Mouse (Mus musculus) T-cell, adult 2 months (primary cell): ENCODE results near the gene Smarcd1.
A peak's percentile ranks its signal among the peaks of the same experiment; 100 is the strongest.

Source experiments
- DNase-seq: peaks from one replicate; pipeline ENCODE4 v3.0.0; 2022; ENCODE audit warnings: low spot score

Smarcd1 gene

DNA sequence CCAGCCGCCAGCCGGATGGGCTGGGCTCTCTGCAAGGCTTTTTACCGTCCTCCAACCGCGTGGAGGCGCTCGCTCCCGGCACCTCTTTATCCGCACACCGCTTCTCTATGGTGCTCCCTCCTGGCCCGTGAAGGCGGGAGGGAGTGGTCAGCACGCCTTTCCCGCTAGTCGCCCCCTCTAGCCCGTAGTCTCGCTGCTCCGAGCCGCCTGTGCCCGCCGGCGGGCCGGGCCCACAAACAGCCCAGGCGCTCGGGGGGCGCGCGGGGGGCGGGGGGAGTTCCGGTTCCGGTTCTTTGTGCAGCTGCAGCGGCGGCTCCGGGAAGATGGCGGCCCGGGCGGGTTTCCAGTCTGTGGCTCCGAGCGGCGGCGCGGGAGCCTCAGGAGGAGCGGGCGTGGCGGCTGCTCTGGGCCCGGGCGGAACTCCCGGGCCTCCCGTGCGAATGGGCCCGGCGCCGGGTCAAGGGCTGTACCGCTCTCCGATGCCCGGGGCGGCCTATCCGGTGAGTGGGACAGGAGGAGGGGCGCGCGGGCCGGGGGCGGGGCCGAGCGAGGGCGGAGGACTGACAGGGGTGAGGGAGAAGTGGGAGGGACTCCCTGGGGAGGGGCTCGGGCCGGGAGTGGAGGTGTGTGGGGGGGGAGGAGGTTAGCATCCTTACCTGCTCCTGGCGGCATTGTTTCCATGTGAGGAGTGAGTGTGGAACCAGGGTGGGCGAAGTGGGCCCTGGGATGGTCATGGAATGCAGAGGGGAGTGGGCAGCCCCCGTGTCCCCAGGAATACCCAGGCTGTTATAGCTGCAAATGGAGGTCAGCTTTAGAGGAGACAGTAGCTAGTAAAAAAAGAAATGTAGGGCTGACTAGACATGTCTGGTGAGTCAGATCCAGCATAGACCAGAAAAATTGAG lies at the start of gene Smarcd1:
Gene Smarcd1, plus strand, starts transcription at position 131 of the 902 bp plus-strand sequence.
- DNase-seq, result peak; percentile 88

DNA sequence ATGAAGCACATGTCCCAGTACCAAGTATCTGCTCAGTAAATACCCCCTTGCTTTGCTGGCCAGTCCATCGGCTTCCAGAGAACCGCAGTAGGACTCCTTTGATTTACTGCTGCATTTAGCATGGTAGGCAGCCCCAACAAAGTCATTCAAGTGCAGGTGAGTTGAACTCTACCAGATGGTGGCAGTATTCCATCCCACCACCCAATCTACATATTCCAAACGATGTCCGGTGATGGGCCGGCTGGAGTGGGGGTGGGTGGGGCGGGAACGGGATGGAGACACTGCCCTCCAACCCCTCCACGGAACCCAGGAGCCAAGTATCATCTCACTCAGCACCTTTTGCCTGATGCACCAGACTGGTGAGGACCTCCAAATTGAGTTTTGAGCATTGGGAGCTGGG lies 48.6 kb upstream of the Smarcd1 start:
- DNase-seq, result no peak

DNA sequence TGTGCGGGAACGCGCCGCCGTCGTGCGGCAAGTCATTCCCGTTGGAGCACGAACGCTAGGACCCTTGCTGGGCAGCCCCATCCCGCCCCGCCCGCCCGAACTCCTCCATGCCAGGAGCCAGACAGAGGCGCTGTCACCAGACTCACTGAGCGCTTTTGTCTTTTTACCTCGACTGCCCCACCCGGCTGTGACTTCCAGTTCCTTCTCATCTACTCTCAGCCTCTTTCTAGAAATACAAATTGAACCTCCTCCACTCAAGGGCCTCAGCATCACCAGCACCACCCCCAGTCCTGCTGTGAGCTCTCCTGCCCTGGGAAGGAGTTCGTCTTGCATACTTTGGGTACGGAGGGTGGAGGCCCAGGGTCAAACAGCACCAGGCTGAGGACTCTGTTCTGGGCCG lies 48.1 kb upstream of the Smarcd1 start:
- DNase-seq, result no peak

DNA sequence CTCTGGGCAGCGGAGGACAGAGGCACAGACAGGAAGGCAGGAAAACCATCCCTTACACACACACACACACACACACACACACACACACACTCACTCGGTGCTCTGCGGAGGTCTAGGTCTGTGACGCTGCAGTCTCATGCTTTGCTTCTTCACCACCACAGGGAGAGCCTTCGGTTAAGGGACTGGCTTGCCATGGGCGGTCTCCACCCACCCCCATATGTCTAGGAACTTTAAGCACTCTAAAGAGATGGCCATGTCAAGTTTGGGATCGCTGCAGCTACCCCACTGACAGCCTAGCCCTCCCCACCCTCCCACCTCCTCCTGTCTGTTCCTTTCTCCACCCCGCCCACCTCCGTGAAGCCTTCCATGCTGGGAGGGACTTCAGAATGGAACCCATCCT lies 46.0 kb upstream of the Smarcd1 start:
- DNase-seq, result no peak

DNA sequence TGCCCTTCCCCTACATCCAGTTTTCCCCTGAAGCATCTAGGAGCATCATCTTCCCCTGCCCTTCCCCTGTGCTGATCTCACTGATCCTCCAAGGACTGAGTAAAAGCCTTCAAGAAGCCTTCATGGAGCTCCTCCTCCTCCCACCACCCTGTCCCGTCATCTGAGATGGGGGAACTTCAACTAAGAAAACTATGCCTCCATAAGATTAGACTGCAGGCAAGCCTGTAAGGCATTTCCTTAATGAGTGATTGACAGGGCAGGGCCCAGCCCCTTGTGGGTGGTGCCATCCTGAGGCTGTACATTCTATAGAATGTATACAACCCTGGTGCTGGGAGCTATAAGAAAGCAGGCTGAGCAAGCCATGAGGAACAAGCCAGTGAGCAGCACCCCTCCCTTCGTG lies 43.5 kb upstream of the Smarcd1 start:
- no peak for DNase-seq

DNA sequence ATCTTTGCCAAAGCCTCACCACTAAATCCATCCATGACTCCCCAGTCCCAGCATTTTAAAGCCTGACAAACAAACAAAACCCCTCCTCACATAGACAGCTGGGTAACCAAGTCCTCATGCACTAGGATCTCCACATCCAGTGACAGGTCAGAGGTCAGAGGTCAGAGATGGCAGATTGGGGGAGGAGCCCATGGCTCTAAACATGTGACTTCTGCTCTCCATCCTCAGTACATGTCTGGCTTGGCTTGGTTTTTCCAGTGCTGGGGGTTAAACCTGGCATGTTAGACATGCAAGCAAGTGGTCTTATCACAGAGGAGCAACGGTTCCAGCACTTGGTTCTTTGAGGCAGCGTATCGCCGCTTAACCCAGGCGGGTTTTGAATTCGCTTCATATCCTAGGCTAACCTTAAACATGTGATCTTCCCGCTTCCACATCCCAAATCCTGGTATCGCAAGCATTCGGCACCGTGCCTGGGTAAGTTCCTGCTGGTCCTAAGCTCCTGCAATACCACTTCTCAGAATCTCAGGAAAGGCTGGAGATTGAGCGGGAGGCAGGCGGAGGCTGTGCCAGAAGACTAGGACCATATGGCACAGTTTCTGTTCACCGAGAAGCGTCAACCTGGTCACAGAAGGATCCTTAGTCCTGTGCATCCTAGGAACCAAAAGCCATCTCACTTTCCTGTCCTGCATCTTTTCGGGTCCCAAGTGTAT lies 40.7 kb upstream of the Smarcd1 start:
- DNase-seq, result no peak

DNA sequence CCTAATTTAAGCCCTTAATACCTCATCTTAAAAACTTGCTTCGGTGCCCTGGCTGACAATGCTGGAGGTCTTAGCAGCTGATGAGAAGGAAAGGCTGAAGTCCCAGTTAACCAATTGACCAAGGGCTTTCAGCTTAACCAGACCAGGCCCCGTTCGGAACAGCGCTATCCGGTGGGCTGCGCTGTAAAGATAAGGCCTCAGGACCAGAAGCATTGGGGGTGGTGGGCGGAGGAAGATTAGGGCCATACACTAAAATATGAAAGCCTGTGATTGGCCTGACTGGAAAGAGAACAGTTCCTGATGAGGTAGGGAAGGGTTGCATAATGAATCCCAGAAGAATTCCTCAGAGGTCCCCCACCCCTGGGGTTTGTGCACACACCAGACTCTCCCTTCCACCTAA lies 39.6 kb upstream of the Smarcd1 start:
- no peak for DNase-seq

DNA sequence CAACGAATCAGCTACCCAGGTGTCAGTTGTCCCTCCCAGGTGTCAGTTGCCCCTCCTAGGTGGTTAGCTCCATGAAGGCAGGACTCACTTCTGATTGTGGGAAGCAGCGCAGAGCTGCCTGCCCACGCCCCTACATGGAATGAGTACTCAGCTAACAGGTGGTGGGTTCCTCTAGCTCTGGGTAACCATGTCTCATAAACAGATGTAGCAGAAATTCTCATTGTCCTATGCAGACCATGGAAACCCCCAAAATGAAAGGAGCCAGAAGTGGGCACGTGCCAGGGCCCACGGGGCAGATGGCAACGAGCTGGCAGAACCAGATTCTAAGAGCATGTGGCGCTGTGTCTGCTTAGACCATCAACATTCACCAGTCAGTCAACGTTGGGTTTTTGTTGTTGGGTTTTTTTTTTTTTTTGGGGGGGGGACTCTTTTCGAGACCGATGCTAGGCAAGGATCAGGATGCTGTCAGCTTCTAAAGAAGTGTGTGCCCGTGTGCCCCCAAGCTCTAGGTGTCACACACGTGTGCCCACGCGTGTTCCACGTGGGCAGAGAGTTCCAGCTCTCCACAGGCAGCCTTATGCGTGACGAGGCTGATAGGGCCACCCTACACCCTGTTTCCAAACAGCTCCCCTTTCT lies 37.8 kb upstream of the Smarcd1 start:
- no peak for DNase-seq

DNA sequence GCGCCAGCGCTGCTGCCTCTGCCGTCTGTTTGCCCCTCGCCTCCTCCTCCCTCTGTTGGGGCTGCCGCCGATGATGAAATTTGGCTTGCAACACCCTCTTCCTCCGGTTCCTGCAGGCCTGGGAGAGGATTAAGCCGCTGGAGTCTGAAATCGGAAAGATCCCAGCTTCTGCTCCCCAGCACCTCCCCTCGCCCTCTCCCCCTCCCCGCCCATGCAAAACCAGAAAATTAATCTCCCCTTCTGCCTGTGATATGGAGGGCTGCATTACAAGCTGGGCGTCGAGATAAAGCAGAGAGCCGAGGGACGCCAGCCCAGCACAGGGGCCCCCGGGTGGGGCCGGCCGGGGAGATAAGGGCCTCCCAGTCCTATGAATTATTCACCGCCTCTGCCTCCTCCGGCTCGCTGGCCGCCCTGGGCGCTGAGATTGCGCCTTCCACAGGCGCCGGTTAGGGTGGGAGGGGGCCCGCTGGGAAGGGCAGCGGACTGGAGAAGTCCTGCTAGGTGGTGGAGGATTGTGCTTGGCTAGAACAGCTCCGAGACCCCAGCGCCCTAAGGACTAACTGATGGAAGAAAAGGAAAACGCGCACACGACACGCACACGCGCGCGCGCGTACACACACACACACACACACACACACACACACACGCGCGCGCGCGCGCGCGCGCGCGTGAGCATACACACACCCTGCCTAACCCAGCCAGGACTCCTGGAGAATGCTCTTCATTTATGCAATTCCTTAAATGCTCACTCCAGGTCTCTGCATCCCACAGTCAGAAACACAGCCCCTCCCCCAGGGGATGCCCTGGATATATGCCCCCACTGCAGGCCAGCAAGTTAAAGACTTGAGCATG lies 37.1 kb upstream of the Smarcd1 start:
- DNase-seq, result no peak

DNA sequence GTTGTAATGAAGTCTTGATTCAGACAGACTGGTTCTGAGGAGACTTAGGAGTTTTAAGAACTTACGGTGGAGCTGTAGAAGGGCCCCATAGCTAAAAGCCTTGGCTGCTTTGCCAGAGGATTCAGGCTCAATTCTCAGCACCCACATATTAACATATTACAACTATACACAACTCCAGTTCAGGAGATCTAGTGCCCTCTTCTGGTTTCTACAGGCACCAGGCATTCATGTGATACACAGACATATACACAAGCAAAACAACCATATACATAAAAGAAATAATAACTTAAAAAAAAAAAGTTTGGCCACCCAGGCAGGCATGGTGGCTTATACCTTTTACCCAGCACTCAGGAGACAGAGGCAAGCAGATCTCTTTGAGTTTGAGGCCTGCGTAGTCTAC lies 34.4 kb upstream of the Smarcd1 start:
- DNase-seq, result no peak

DNA sequence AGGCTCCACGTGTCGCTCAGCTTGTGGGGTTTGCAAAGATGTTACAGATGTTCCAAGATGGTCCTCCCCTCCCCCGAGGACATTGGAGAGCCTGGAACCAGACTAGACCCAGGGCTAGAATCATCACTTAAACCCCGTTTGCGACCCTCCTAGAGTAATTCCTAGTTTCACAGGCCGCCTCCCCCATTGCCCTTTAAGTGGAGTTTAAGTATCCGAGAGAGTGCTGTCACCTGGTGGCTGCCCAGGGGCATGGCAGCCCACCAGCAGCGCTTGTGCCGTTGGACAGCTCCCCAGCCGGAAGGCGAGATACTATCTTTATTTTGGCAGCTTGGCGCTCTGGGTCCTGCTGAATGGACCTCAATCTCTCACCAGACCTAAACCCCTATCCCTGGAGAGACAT lies 33.0 kb upstream of the Smarcd1 start:
- peak; percentile 68 for DNase-seq

DNA sequence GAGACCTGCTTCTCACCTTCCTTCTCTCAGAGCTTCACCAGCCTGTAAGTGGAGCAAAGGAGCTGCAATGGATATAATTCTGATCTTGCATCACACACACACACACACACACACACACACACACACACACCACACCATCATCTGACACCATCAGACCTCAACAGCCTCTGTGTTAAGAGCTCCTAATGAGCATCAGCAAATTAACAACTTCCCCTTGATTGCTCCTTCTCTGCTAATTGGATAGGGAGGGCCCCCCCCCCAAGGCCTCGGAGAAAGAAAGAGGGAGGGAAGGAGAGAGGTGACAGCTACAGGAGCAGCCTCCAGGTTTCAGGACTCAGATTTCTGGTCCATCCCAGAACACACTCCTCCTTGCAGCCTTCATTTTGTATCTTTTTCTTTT lies 32.5 kb upstream of the Smarcd1 start:
- no peak for DNase-seq

DNA sequence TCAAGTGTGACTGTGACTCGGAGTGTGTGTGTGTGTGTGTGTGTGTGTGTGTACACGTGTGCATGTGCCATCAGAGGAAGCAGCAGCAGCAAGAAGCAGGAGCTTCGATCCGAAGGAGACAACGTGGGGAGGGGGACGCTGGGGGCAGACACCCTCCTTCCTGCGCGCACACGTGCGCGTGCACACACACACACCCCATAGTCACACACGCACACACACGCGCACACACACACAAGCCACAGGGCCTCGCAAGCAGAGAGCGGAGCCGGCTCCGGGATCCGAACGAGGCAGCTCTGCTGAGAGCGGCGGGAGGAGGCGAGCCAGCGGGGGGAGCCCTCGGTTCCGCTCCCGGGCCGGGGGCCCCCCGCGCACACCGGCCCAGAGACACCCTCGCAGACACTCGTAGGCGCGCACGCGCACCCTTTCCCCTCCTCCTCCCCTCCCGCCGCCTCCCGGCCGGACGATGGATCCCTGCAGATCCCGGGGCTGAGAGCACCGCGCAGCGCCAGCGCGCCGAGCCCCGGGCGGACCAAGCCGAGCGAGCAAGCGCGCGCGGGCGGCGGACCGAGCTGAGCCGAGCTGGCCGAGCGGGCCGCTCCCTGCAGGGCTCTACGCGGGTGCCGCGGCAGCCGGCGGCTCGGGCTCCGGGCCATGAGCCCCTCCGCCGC lies 31.6 kb upstream of the Smarcd1 start, which contains the start of gene Asic1:
Gene Asic1, plus strand, starts transcription at position 215 of the 668 bp plus-strand sequence.
- DNase-seq, result no peak

DNA sequence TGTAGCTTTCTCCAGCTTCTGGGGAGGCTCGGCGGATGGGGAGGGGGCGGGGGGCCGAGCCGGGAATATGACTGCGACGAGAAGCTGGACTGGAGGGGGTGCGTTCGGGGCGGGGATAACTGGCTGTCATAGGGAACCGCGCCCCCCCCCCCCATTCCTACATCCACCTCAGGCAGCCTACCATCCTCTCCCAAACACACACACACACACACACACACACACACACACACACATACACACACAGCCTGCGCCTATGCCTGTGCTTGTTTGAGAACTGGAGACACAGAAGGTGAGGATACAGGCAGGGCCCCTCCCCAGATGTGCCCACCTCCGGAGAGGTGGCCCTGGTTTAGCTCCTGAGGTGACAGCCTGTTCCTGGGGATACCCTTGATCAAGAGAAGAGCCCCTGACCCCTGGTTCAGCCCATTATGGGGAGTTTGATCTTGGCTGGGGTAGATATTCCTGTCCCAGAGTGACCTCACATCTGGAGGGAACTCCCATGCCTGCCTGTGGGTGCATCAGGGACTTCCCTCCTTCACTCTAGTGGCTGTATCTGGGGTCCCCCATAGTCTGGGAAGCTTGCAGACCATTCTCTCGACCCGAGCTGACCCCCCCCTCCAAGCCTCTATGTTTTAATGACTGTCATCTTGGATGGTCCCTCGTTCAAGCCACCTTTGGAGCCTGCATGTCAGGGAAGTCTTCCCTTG lies 30.8 kb upstream of the Smarcd1 start:
- no peak for DNase-seq

DNA sequence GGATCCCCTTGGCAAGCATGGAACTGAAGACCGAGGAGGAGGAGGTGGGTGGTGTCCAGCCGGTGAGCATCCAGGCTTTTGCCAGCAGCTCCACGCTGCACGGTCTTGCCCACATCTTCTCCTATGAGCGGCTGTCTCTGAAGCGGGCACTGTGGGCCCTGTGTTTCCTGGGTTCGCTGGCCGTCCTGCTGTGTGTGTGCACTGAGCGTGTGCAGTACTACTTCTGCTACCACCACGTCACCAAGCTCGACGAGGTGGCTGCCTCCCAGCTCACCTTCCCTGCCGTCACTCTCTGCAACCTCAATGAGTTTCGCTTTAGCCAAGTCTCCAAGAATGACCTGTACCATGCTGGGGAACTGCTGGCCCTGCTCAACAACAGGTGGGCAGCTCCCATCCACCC lies 30.1 kb upstream of the Smarcd1 start:
- DNase-seq, result no peak

DNA sequence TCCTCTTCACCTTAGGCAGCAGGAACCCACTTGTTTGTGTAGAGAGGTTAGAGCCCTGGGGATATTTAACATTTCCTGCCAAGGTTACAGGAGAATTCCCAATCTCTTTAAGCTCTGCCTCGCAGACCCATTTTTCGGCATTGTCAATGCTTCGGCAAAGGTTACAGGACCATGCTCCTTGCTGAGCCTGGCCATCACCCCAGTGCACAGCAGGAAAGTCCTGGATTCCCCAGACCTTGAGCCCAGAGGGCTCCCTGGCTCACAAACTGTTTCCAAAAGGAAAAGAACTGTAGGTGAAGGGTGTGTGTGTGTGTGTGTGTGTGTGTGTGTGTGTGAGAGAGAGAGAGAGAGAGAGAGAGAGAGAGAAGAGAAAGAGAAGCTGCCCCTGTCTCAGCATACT lies 27.1 kb upstream of the Smarcd1 start:
- DNase-seq, result no peak

DNA sequence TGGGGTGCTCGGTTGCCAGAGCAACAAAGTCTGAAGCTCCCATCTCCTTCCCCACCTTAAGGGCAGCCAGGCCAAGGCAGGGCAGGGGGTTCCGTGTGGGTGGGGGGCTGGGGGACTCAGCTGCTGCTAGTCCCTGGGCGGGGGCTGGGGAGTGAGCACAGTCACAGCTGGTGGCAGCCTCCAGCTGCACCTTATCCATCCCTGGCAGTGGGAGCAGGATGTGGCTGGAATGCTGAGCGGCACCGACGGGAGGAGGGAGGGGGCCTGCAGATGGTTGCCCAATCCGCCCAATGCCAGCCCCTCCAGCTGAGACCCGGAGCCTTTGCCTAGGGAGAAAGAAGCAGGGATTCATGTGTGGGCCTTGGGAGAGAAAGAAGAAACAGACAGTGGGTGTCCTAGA lies 24.8 kb upstream of the Smarcd1 start:
- DNase-seq, result no peak

DNA sequence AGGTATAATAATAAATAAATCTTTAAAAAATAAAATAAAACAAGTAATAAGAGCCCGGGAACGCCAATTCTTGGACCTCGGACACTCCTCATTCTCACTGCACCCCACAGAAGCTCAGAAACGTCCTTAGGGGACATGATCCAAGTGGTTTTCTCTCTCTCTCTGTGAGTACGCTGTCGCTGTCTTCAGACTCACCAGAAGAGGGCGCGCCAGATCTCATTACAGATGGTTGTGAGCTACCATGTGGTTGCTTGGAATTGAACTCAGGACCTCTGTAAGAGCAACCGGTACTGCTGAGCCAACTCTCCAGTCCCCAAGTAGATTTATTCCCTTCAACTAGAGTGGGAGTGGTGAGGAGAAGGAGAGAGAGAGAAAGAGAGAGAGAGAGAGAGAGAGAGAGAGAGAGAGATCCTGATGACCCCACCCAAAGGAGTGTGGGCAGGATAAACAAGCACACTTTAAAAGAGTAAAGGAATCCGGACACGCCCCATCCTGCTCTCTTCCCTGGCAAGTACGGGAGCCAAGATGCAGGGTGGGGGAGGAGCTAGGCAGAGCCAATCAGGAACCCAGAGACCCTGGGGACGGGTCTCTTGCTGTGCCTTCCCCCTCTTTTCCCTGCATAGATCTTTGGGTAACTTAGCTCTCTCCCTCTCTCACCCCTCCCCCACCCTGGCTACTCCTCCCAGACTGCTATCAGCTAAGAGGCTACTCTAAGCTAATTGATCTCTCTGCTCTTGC lies 23.7 kb upstream of the Smarcd1 start:
- DNase-seq, result peak; percentile 26

DNA sequence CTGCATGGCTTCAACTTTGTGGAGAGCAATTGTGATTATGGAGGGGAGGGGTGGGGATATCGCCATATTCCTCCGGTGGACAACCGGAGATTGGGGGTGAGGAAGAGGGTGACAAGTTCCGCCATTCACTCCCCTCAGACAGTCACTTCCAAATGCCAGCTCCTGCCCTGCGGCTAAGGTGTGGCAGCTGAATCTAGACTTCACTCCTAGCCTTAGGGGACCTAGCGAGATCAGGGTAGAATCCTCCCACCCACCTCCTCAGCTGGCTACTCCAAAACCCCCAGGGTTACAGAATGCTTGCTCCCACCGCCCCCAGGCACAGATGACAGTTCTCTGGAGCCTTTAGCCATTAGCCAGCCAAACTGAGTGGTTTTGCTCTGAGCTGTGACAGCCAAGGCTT lies 22.9 kb upstream of the Smarcd1 start:
- no peak for DNase-seq

DNA sequence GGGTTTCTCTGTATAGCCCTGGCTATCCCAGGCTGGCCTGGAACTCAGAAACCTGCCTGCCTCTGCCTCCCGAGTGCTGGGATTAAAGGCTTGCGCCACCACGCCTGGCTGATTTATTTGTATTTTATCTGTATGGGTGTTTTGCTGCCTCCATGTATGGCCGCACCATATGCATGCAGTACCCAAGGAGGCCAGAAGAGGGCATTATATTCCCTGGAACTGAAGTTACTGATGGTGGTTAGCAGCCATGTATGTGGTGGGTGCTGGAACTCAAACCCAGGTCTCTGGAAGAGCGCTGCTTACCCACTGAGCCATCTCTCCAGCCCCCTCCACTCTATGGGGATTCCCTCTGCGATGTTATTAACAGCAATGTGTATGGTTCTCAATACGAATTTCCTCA lies 19.0 kb upstream of the Smarcd1 start:
- peak; percentile 32 for DNase-seq
